Mouse (Mus musculus): ENCODE results near the gene Plekhh3. TPM values are rescaled to one million over a fixed set of nuclear protein-coding genes. Genes with fewer than 3 reads are reported as not detected.

Gene Plekhh3
- polyA plus RNA-seq, 1 experiment from 2014 or later = 7.3 TPM

GRCm38 (mm10) chr11:101184984-101185383, 13.8 kb upstream of the Plekhh3 start:
- no peaks in the 10 kb centered on the region for H3K36me3 ChIP-seq
- H3K9me3 ChIP-seq = no peaks in the 10 kb centered on the region
- H3K4me3 ChIP-seq = no peak overlapping the region
- no peak overlapping the region for H3K4me2 ChIP-seq (replicated peaks)
- H3K27ac ChIP-seq = no peak overlapping the region
- peaks cover 10% of the 10 kb centered on the region for H3K27me3 ChIP-seq
- no peak for ATAC-seq (ENCODE audit: low FRiP score, low read depth)
- H3K9ac ChIP-seq = no peak overlapping the region
- 78% methylated on average over 12 of the region's 12 CpGs for WGBS
- H3K4me1 ChIP-seq = peaks cover 10% of the 10 kb centered on the region

GRCm38 (mm10) chr11:101182771-101183517, 11.8 kb upstream of the Plekhh3 start:
- H3K36me3 ChIP-seq = no peaks in the 10 kb centered on the region
- 75% methylated on average over 14 of the region's 14 CpGs for WGBS
- H3K9me3 ChIP-seq = no peaks in the 10 kb centered on the region
- no peak for ATAC-seq (ENCODE audit: low FRiP score, low read depth)
- H3K27ac ChIP-seq = no peak overlapping the region
- H3K4me2 ChIP-seq (replicated peaks) = no peak overlapping the region
- H3K9ac ChIP-seq = peak overlapping the region; percentile 39; the same call in 1 of the 2 replicates
- 0 out of 2 replicates have a peak, but pooled peaks cover 3% of the 10 kb centered on the region for H3K4me1 ChIP-seq
- no peak overlapping the region for H3K4me3 ChIP-seq
- H3K27me3 ChIP-seq = peaks cover 29% of the 10 kb centered on the region

- ATAC-seq (ENCODE audit: low FRiP score, low read depth) = no peak
These were observed 10.8 kb upstream of the Plekhh3 start for GRCm38 (mm10) chr11:101181961-101182360.

GRCm38 (mm10) chr11:101180846-101181740, 9.9 kb upstream of the Plekhh3 start:
- Histone ChIP-seq H3K9ac (no peak overlapping the region), H3K9me3 (no peaks in the 10 kb centered on the region), H3K4me2 (replicated peaks) (no peak overlapping the region), H3K36me3 (no peaks in the 10 kb centered on the region), H3K27me3 (peaks cover 47% of the 10 kb centered on the region), H3K4me3 (no peak overlapping the region), H3K27ac (no peak overlapping the region), H3K4me1 (peaks cover 16% of the 10 kb centered on the region)
- 42% methylated on average over 10 of the region's 10 CpGs for WGBS
- no peak for ATAC-seq (ENCODE audit: low FRiP score, low read depth)

More at GRCm38 (mm10) chr11:101181961-101182360, 10.8 kb upstream of the Plekhh3 start:
- Histone ChIP-seq H3K4me2 (replicated peaks) (no peak overlapping the region), H3K27ac (no peak overlapping the region), H3K4me1 (peaks cover 7% of the 10 kb centered on the region; the same call in 1 of the 2 replicates), H3K9me3 (no peaks in the 10 kb centered on the region), H3K27me3 (peaks cover 39% of the 10 kb centered on the region), H3K36me3 (no peaks in the 10 kb centered on the region), H3K4me3 (no peak overlapping the region), H3K9ac (no peak overlapping the region)
- 91% methylated on average over 11 of the region's 11 CpGs for WGBS

GRCm38 (mm10) chr11:101180261-101180660, 9.1 kb upstream of the Plekhh3 start:
- Histone ChIP-seq H3K4me3 (no peak overlapping the region), H3K4me1 (peaks cover 22% of the 10 kb centered on the region), H3K9me3 (no peaks in the 10 kb centered on the region), H3K4me2 (replicated peaks) (no peak overlapping the region), H3K27me3 (peaks cover 56% of the 10 kb centered on the region), H3K27ac (no peak overlapping the region), H3K9ac (no peak overlapping the region), H3K36me3 (no peaks in the 10 kb centered on the region)
- ATAC-seq (ENCODE audit: low FRiP score, low read depth) = no peak
- 66% methylated on average over 17 of the region's 17 CpGs for WGBS

GRCm38 (mm10) chr11:101179306-101179705, 8.2 kb upstream of the Plekhh3 start:
- Histone ChIP-seq H3K4me1 (peaks cover 30% of the 10 kb centered on the region), H3K9me3 (no peaks in the 10 kb centered on the region), H3K27me3 (peaks cover 65% of the 10 kb centered on the region), H3K4me3 (no peak overlapping the region), H3K4me2 (replicated peaks) (no peak overlapping the region), H3K9ac (no peak overlapping the region), H3K36me3 (no peaks in the 10 kb centered on the region), H3K27ac (no peak overlapping the region)
- no peak for ATAC-seq (ENCODE audit: low FRiP score, low read depth)
- 81% methylated on average over 15 of the region's 15 CpGs for WGBS

GRCm38 (mm10) chr11:101178061-101179058, 7.2 kb upstream of the Plekhh3 start:
- H3K9me3 ChIP-seq = no peaks in the 10 kb centered on the region
- WGBS = 50% methylated on average over 36 of the region's 36 CpGs
- no peak overlapping the region for H3K27ac ChIP-seq
- no peaks in the 10 kb centered on the region for H3K36me3 ChIP-seq
- H3K27me3 ChIP-seq = peaks cover 75% of the 10 kb centered on the region
- no peak for ATAC-seq (ENCODE audit: low FRiP score, low read depth)
- H3K9ac ChIP-seq = no peak overlapping the region
- H3K4me3 ChIP-seq = no peak overlapping the region
- peaks cover 40% of the 10 kb centered on the region for H3K4me1 ChIP-seq
- no peak overlapping the region for H3K4me2 ChIP-seq (replicated peaks)

GRCm38 (mm10) chr11:101176933-101177773, 6.0 kb upstream of the Plekhh3 start:
- H3K4me3 ChIP-seq = peak overlapping the region; percentile 33; the same call in 1 of the 2 replicates
- ATAC-seq (ENCODE audit: low FRiP score, low read depth) = no peak
- H3K9ac ChIP-seq = no peak overlapping the region
- H3K27ac ChIP-seq = no peak overlapping the region
- H3K27me3 ChIP-seq = peaks cover 78% of the 10 kb centered on the region
- peaks cover 50% of the 10 kb centered on the region for H3K4me1 ChIP-seq
- 0 out of 2 replicates have a peak overlapping the region, but pooled peaks have one; percentile 28 for H3K4me2 ChIP-seq (replicated peaks)
- no peaks in the 10 kb centered on the region for H3K36me3 ChIP-seq
- WGBS = 27% methylated on average over 22 of the region's 22 CpGs
- H3K9me3 ChIP-seq = no peaks in the 10 kb centered on the region

GRCm38 (mm10) chr11:101176117-101176691, 5.1 kb upstream of the Plekhh3 start:
- H3K4me1 ChIP-seq = peaks cover 55% of the 10 kb centered on the region
- H3K9ac ChIP-seq = 0 out of 2 replicates have a peak overlapping the region, but pooled peaks have one; percentile 39
- no peak for ATAC-seq (ENCODE audit: low FRiP score, low read depth)
- WGBS = 1% methylated on average over 25 of the region's 25 CpGs
- H3K9me3 ChIP-seq = no peaks in the 10 kb centered on the region
- H3K4me2 ChIP-seq (replicated peaks) = peak overlapping the region; percentile 59
- H3K27ac ChIP-seq = no peak overlapping the region
- H3K4me3 ChIP-seq = peak overlapping the region; percentile 33
- H3K27me3 ChIP-seq = peaks cover 75% of the 10 kb centered on the region
- H3K36me3 ChIP-seq = no peaks in the 10 kb centered on the region

- H3K27ac ChIP-seq = no peak overlapping the region
- peaks cover 57% of the 10 kb centered on the region for H3K4me1 ChIP-seq
- H3K4me2 ChIP-seq (replicated peaks) = peak overlapping the region; percentile 59
- 0 out of 2 replicates have a peak overlapping the region, but pooled peaks have one; percentile 39 for H3K9ac ChIP-seq
- no peaks in the 10 kb centered on the region for H3K9me3 ChIP-seq
- no peaks in the 10 kb centered on the region for H3K36me3 ChIP-seq
- ATAC-seq (ENCODE audit: low FRiP score, low read depth) = no peak
- H3K27me3 ChIP-seq = peaks cover 76% of the 10 kb centered on the region
- H3K4me3 ChIP-seq = peak overlapping the region; percentile 33
- 9% methylated on average over 11 of the region's 11 CpGs for WGBS
These were observed 4.5 kb upstream of the Plekhh3 start for GRCm38 (mm10) chr11:101175636-101176116.
